Mouse (Mus musculus): ENCODE measurements at regions not wholly inside any gene's neighbourhood (a gene's known extent, or its start where the extent isn't known, plus 50 kb on each side); places are given as distances from the start of the nearest gene placed in this dataset.
"Not testable (repeated sequence)": the region's sequence is repeated elsewhere in the genome, so short reads cannot be mapped to it uniquely, and the experiment has no call there.

- H3K27ac ChIP-seq (ENCODE audit: insufficient read depth, low read length); H3K36me3 ChIP-seq (ENCODE audit: control insufficient read depth, insufficient read depth, low read length, poor library complexity, severe bottlenecking); H3K27me3 ChIP-seq (ENCODE audit: control insufficient read depth, insufficient read depth, low read length, poor library complexity, severe bottlenecking); H3K9me3 ChIP-seq (replicated peaks; ENCODE audit: control insufficient read depth, insufficient read depth, low read length, poor library complexity, severe bottlenecking); H3K4me1 ChIP-seq (ENCODE audit: control insufficient read depth, insufficient read depth, low read length); H3K9ac ChIP-seq (ENCODE audit: low read depth, poor library complexity, severe bottlenecking); H3K4me3 ChIP-seq (ENCODE audit: low read depth, low read length): not testable (repeated sequence)
These were observed 54.0 kb upstream of the Krba1 start for GRCm38 (mm10) chr6:48341367-48341766.

GRCm38 (mm10) chr6:48336964-48337363 is 58.4 kb upstream of the Krba1 start:
- not testable (repeated sequence) for H3K9ac ChIP-seq (ENCODE audit: low read depth, poor library complexity, severe bottlenecking); H3K9me3 ChIP-seq (replicated peaks; ENCODE audit: control insufficient read depth, insufficient read depth, low read length, poor library complexity, severe bottlenecking); H3K36me3 ChIP-seq (ENCODE audit: control insufficient read depth, insufficient read depth, low read length, poor library complexity, severe bottlenecking); H3K27ac ChIP-seq (ENCODE audit: insufficient read depth, low read length); H3K27me3 ChIP-seq (ENCODE audit: control insufficient read depth, insufficient read depth, low read length, poor library complexity, severe bottlenecking); H3K4me1 ChIP-seq (ENCODE audit: control insufficient read depth, insufficient read depth, low read length); H3K4me3 ChIP-seq (ENCODE audit: low read depth, low read length)

GRCm38 (mm10) chr6:48288011-48288410 is 107.4 kb upstream of the Krba1 start:
- H3K27me3 ChIP-seq (ENCODE audit: control insufficient read depth, insufficient read depth, low read length, poor library complexity, severe bottlenecking) = no peaks in the 10 kb centered on the region
- TF ChIP-seq POLR2A (IDR thresholded peaks at IDR 0.05; ENCODE audit: insufficient read depth, low read length) = no peak
- TF ChIP-seq CTCF (IDR thresholded peaks at IDR 0.05; ENCODE audit: low read depth, low read length) = no peak
- TF ChIP-seq EP300 (IDR thresholded peaks at IDR 0.05; ENCODE audit: insufficient read depth, low read depth, low read length) = no peak
- no peak overlapping the region for H3K27ac ChIP-seq (ENCODE audit: insufficient read depth, low read length)
- no peak overlapping the region for H3K9ac ChIP-seq (ENCODE audit: low read depth, poor library complexity, severe bottlenecking)
- H3K4me3 ChIP-seq (ENCODE audit: low read depth, low read length) = no peak overlapping the region
- H3K4me1 ChIP-seq (ENCODE audit: control insufficient read depth, insufficient read depth, low read length) = no peaks in the 10 kb centered on the region
- peaks cover 6% of the 10 kb centered on the region; the same call in 1 of the 2 replicates for H3K9me3 ChIP-seq (replicated peaks; ENCODE audit: control insufficient read depth, insufficient read depth, low read length, poor library complexity, severe bottlenecking)
- H3K36me3 ChIP-seq (ENCODE audit: control insufficient read depth, insufficient read depth, low read length, poor library complexity, severe bottlenecking) = no peaks in the 10 kb centered on the region

- H3K27ac ChIP-seq (ENCODE audit: insufficient read depth, low read length); H3K27me3 ChIP-seq (ENCODE audit: control insufficient read depth, insufficient read depth, low read length, poor library complexity, severe bottlenecking); H3K9ac ChIP-seq (ENCODE audit: low read depth, poor library complexity, severe bottlenecking); H3K9me3 ChIP-seq (replicated peaks; ENCODE audit: control insufficient read depth, insufficient read depth, low read length, poor library complexity, severe bottlenecking); H3K4me3 ChIP-seq (ENCODE audit: low read depth, low read length); H3K4me1 ChIP-seq (ENCODE audit: control insufficient read depth, insufficient read depth, low read length); H3K36me3 ChIP-seq (ENCODE audit: control insufficient read depth, insufficient read depth, low read length, poor library complexity, severe bottlenecking): not testable (repeated sequence)
These were observed 115.7 kb upstream of the Krba1 start for GRCm38 (mm10) chr6:48279646-48280045.

GRCm38 (mm10) chr6:48261563-48261962 is 133.8 kb upstream of the Krba1 start:
- not testable (repeated sequence) for H3K27me3 ChIP-seq (ENCODE audit: control insufficient read depth, insufficient read depth, low read length, poor library complexity, severe bottlenecking); H3K36me3 ChIP-seq (ENCODE audit: control insufficient read depth, insufficient read depth, low read length, poor library complexity, severe bottlenecking); H3K4me3 ChIP-seq (ENCODE audit: low read depth, low read length); H3K9ac ChIP-seq (ENCODE audit: low read depth, poor library complexity, severe bottlenecking); H3K4me1 ChIP-seq (ENCODE audit: control insufficient read depth, insufficient read depth, low read length); H3K27ac ChIP-seq (ENCODE audit: insufficient read depth, low read length); H3K9me3 ChIP-seq (replicated peaks; ENCODE audit: control insufficient read depth, insufficient read depth, low read length, poor library complexity, severe bottlenecking)

GRCm38 (mm10) chr6:48252989-48253388 is 142.4 kb upstream of the Krba1 start:
- H3K9me3 ChIP-seq (replicated peaks; ENCODE audit: control insufficient read depth, insufficient read depth, low read length, poor library complexity, severe bottlenecking); H3K9ac ChIP-seq (ENCODE audit: low read depth, poor library complexity, severe bottlenecking); H3K36me3 ChIP-seq (ENCODE audit: control insufficient read depth, insufficient read depth, low read length, poor library complexity, severe bottlenecking); H3K27me3 ChIP-seq (ENCODE audit: control insufficient read depth, insufficient read depth, low read length, poor library complexity, severe bottlenecking); H3K4me1 ChIP-seq (ENCODE audit: control insufficient read depth, insufficient read depth, low read length); H3K27ac ChIP-seq (ENCODE audit: insufficient read depth, low read length); H3K4me3 ChIP-seq (ENCODE audit: low read depth, low read length): not testable (repeated sequence)

- Histone ChIP-seq H3K4me3 (ENCODE audit: low read depth, low read length) (no peak overlapping the region), H3K27me3 (ENCODE audit: control insufficient read depth, insufficient read depth, low read length, poor library complexity, severe bottlenecking) (no peaks in the 10 kb centered on the region), H3K27ac (ENCODE audit: insufficient read depth, low read length) (no peak overlapping the region), H3K9me3 (replicated peaks; ENCODE audit: control insufficient read depth, insufficient read depth, low read length, poor library complexity, severe bottlenecking) (no peaks in the 10 kb centered on the region), H3K9ac (ENCODE audit: low read depth, poor library complexity, severe bottlenecking) (no peak overlapping the region), H3K36me3 (ENCODE audit: control insufficient read depth, insufficient read depth, low read length, poor library complexity, severe bottlenecking) (no peaks in the 10 kb centered on the region), H3K4me1 (ENCODE audit: control insufficient read depth, insufficient read depth, low read length) (no peaks in the 10 kb centered on the region)
- TF ChIP-seq POLR2A (IDR thresholded peaks at IDR 0.05; ENCODE audit: insufficient read depth, low read length) (no peak), CTCF (IDR thresholded peaks at IDR 0.05; ENCODE audit: low read depth, low read length) (no peak), EP300 (IDR thresholded peaks at IDR 0.05; ENCODE audit: insufficient read depth, low read depth, low read length) (no peak)
These were observed 143.4 kb upstream of the Krba1 start for GRCm38 (mm10) chr6:48251954-48252353.

- H3K9me3 ChIP-seq (replicated peaks; ENCODE audit: control insufficient read depth, insufficient read depth, low read length, poor library complexity, severe bottlenecking); H3K27me3 ChIP-seq (ENCODE audit: control insufficient read depth, insufficient read depth, low read length, poor library complexity, severe bottlenecking); H3K4me1 ChIP-seq (ENCODE audit: control insufficient read depth, insufficient read depth, low read length); H3K9ac ChIP-seq (ENCODE audit: low read depth, poor library complexity, severe bottlenecking); H3K36me3 ChIP-seq (ENCODE audit: control insufficient read depth, insufficient read depth, low read length, poor library complexity, severe bottlenecking); H3K27ac ChIP-seq (ENCODE audit: insufficient read depth, low read length); H3K4me3 ChIP-seq (ENCODE audit: low read depth, low read length): not testable (repeated sequence)
These were observed 151.2 kb upstream of the Krba1 start for GRCm38 (mm10) chr6:48244191-48244590.
